Mouse (Mus musculus): ENCODE measurements around the gene Clvs2. TPM values are rescaled to one million over a fixed set of nuclear protein-coding genes. Genes with fewer than 3 reads are reported as not detected.

Gene Clvs2
- polyA plus RNA-seq (2014; fragmentation: Illumina TruSeq; extraction: RNeasy Lipid Tissue Mini Kit (QIAGEN cat#74804); ENCODE audit: low read depth, low replicate concordance): 4.8 TPM

GRCm38 (mm10) chr10:33624131-33624879, at the start of gene Clvs2:
Gene Clvs2, minus strand, starts transcription at chr10:33624769.

Other genes starting within 250 kb of the Clvs2 start
- not detected for gene Sult3a2, start 161.9 kb upstream of the Clvs2 start, polyA plus RNA-seq (2014; fragmentation: Illumina TruSeq; extraction: RNeasy Lipid Tissue Mini Kit (QIAGEN cat#74804); ENCODE audit: low read depth, low replicate concordance)
- gene Sult3a1, start 233.0 kb upstream of the Clvs2 start, polyA plus RNA-seq (2014; fragmentation: Illumina TruSeq; extraction: RNeasy Lipid Tissue Mini Kit (QIAGEN cat#74804); ENCODE audit: low read depth, low replicate concordance): not detected

All from sigmoid colon, adult 10 weeks (tissue).